Mouse (Mus musculus) midbrain, postnatal 0 days (tissue): ENCODE measurements around the gene Fam155a. TPM values are rescaled to one million over a fixed set of nuclear protein-coding genes. Genes with fewer than 3 reads are reported as not detected.
A peak's percentile ranks its signal among the peaks of the same experiment; 100 is the strongest.

ENCODE experiments used
- ATAC-seq: fragments of 200-750 bp; cut with Nextera tagmentation; 2 replicates; pipeline ENCODE4 v1.8.0; 2017; ENCODE audit warnings: moderate number of reproducible peaks, mild to moderate bottlenecking, moderate TSS enrichment, moderate library complexity; ENCODE audit not compliant: low FRiP score
- DNase-seq: peaks from one replicate; pipeline ENCODE4 v3.0.0-alpha.2; 2015; ENCODE audit warnings: low spot score
- H3K27ac ChIP-seq: fragments of 300-500 bp; sonication (generic); 2 replicates; pipeline ENCODE4 v1.5.1; 2014; ENCODE audit warnings: low read depth, mild to moderate bottlenecking, low read length, mixed read lengths
- H3K27me3 ChIP-seq: fragments of 300-500 bp; sonication (generic); 2 replicates; pipeline ENCODE4 v1.6.1; 2014; ENCODE audit warnings: low read length, control low read depth, mixed read lengths; ENCODE audit not compliant: insufficient read depth
- H3K36me3 ChIP-seq: fragments of 300-500 bp; sonication (generic); 2 replicates; pipeline ENCODE4 v1.6.1; 2014; ENCODE audit warnings: low read length, control low read depth, mixed read lengths; ENCODE audit not compliant: insufficient read depth
- H3K4me1 ChIP-seq: fragments of 300-500 bp; sonication (generic); 2 replicates; pipeline ENCODE4 v1.6.1; 2014; ENCODE audit warnings: mild to moderate bottlenecking, control low read depth, antibody characterized with exemption, low read length, mixed read lengths; ENCODE audit not compliant: insufficient read depth
- H3K4me2 ChIP-seq: fragments of 300-500 bp; sonication (generic); 2 replicates; pipeline ENCODE4 v1.6.1; 2014; ENCODE audit warnings: low read depth, mild to moderate bottlenecking, low read length, mixed read lengths; ENCODE audit not compliant: poor library complexity, severe bottlenecking
- H3K4me3 ChIP-seq: fragments of 300-500 bp; sonication (generic); 2 replicates; pipeline ENCODE4 v1.5.1; 2014; ENCODE audit warnings: low read depth, mild to moderate bottlenecking, low read length, moderate library complexity
- H3K9ac ChIP-seq: fragments of 300-500 bp; sonication (generic); replicated peaks from 2 replicates; pipeline ENCODE4 v1.6.1; 2014; ENCODE audit warnings: mild to moderate bottlenecking, low read length, moderate library complexity, mixed read lengths; ENCODE audit not compliant: poor library complexity, severe bottlenecking
- H3K9me3 ChIP-seq: fragments of 300-500 bp; sonication (generic); 2 replicates; pipeline ENCODE4 v1.6.1; 2016; ENCODE audit warnings: low read length, control low read depth
- CTCF ChIP-seq: IDR thresholded peaks from 2 replicates; pipeline ENCODE4 v1.5.1; 2016; ENCODE audit warnings: antibody characterized with exemption, mild to moderate bottlenecking
- WGBS: fragments of 180-500 bp; shearing (Covaris S2); extraction: QIAGEN DNeasy Blood & Tissue Kit; methylation state at CpG from one replicate; pipeline ENCODE4 v1.1.7; 2014; 5-methylcytosine and 5-hydroxymethylcytosine counted together
- polyA plus RNA-seq: library from polyadenylated mRNA; unstranded; fragments of >200 nt; fragmentation: Nextera tagmentation; extraction: Ambion mirVana; gene quantifications from 2 replicates; pipeline ENCODE4 v1.2.1, GENCODE M21; 2015
- total RNA-seq: library from RNA; depleted of rRNA; stranded (reverse); fragments of >200 nt; gene quantifications from 2 replicates; pipeline ENCODE4 v1.2.3, GENCODE M21; 2014

The Fam155a gene
- total and polyA plus RNA-seq, 2 experiments from 2014 or later = 39.9 to 122 TPM

- Histone ChIP-seq H3K9me3 (no peaks in the 10 kb centered on the region), H3K27ac (no peak overlapping the region), H3K27me3 (no peaks in the 10 kb centered on the region), H3K36me3 (no peaks in the 10 kb centered on the region; the same call in 1 of the 2 replicates), H3K9ac (no peak overlapping the region), H3K4me2 (no peak overlapping the region), H3K4me1 (no peaks in the 10 kb centered on the region), H3K4me3 (no peak overlapping the region)
- TF ChIP-seq CTCF = no peak
- DNase-seq (no peak), ATAC-seq (no peak)
- WGBS = 60% methylated on average over 6 of the region's 6 CpGs
Measured at GRCm38 (mm10) chr8:9500751-9501150, 270.2 kb downstream of the Fam155a start.

GRCm38 (mm10) chr8:9494225-9494598, 276.7 kb downstream of the Fam155a start:
- no peaks in the 10 kb centered on the region for H3K27me3 ChIP-seq
- no peak overlapping the region for H3K9ac ChIP-seq
- no peak for TF ChIP-seq CTCF
- H3K27ac ChIP-seq = no peak overlapping the region
- 55% methylated on average over 1 of the region's 1 CpGs for WGBS
- no peak for ATAC-seq
- no peaks in the 10 kb centered on the region for H3K36me3 ChIP-seq
- no peak for DNase-seq
- H3K4me1 ChIP-seq = no peaks in the 10 kb centered on the region; the same call in 1 of the 2 replicates
- no peak overlapping the region for H3K4me3 ChIP-seq
- no peaks in the 10 kb centered on the region for H3K9me3 ChIP-seq
- no peak overlapping the region for H3K4me2 ChIP-seq

DNA sequence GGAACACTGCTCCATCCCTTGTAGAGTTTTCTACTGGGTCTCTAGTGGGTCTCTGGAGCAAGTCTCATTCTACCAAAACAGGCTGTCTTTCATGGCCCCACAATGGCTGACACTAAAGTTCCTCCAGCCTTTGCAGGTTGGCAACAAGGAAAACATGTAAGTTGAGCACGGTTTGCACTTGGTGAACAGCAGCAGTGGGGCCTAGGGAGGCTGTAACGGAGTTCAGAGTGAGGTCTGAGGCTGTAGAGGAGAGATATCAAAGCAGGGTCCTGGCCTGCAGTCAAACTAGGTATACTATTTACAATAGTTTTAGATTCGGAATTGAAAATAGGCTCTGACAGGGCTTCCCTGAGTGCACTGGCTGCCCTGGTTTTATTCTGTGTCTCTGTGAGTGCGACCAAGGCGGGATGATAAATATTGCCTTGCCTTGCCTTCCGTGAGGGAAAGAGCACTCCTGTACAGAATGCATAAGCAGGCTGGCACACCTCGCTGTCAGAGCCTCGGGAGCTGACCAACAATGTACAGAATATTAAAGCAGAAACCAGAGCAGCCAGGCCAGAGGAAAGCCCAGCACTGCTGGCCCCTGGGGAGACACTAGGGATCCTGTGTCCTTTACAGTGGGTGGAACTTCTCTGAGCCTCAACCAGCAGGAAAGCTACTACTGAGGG, 277.3 kb downstream of the Fam155a start:
- Histone ChIP-seq H3K4me2 (no peak overlapping the region), H3K27ac (no peak overlapping the region), H3K4me1 (no peaks in the 10 kb centered on the region; the same call in 1 of the 2 replicates), H3K4me3 (no peak overlapping the region), H3K9me3 (no peaks in the 10 kb centered on the region), H3K9ac (no peak overlapping the region), H3K27me3 (no peaks in the 10 kb centered on the region), H3K36me3 (no peaks in the 10 kb centered on the region)
- WGBS = 38% methylated on average over 8 of the region's 8 CpGs
- DNase-seq = peak; percentile 42
- no peak for ATAC-seq
- no peak for TF ChIP-seq CTCF

DNA sequence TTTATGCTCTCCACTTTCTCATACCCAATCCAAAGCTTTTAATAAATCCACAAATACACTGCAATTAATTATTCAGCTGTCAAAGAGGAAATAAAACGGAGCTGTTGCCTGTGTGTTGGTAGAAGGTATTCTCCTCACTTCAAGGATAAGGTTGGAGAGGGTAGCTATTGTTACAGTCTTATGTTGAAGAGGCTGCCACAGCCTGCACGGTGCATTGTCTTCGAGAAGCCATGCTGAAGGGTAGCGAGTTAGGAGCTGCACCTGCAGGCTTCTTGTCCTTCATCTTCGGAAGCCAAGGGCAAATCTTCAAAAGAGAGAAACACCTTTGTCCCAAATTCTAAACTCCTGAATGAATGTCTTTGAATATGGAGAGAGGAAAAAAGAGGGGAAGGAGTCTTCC, 288.4 kb downstream of the Fam155a start:
- no peak for ATAC-seq
- Histone ChIP-seq H3K4me3 (no peak overlapping the region), H3K27ac (no peak overlapping the region), H3K9ac (no peak overlapping the region), H3K4me2 (no peak overlapping the region), H3K36me3 (no peaks in the 10 kb centered on the region), H3K9me3 (no peaks in the 10 kb centered on the region), H3K27me3 (no peaks in the 10 kb centered on the region), H3K4me1 (no peaks in the 10 kb centered on the region)
- peak; percentile 17 for DNase-seq
- WGBS = 41% methylated on average over 5 of the region's 5 CpGs
- TF ChIP-seq CTCF = no peak

- ATAC-seq = no peak
- DNase-seq = peak; percentile 30
Measured at GRCm38 (mm10) chr8:9471290-9471689, 299.7 kb downstream of the Fam155a start.

DNA sequence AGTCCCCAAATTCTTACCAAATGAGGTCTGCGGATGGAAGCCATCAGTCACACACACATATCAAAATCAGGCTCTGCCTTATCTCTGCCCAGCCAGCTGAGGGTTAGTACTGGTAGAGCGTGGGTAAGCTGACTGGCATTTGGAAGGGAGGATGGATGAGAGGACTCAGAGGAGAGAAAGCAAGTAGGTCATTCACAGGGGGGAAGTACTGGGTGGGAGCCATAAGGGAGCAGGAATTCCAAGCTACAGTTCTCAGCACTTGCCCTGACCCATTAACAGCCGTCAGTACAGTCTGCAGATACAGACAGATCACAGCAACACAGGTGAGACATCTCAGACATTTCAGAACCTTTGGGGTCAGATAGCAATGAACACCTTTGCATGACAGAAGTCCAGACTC, 300.8 kb downstream of the Fam155a start:
- Histone ChIP-seq H3K4me1 (peaks cover 4% of the 10 kb centered on the region; the same call in 1 of the 2 replicates), H3K4me3 (no peak overlapping the region), H3K9me3 (no peaks in the 10 kb centered on the region), H3K27ac (no peak overlapping the region), H3K36me3 (no peaks in the 10 kb centered on the region), H3K27me3 (no peaks in the 10 kb centered on the region), H3K9ac (no peak overlapping the region), H3K4me2 (no peak overlapping the region)
- no peak for ATAC-seq
- no peak for TF ChIP-seq CTCF
- WGBS = 68% methylated on average over 3 of the region's 3 CpGs
- no peak for DNase-seq

More at GRCm38 (mm10) chr8:9471290-9471689, 299.7 kb downstream of the Fam155a start:
- Histone ChIP-seq H3K9me3 (no peaks in the 10 kb centered on the region), H3K4me3 (no peak overlapping the region), H3K36me3 (no peaks in the 10 kb centered on the region), H3K4me2 (no peak overlapping the region), H3K9ac (no peak overlapping the region), H3K4me1 (peaks cover 4% of the 10 kb centered on the region; the same call in 1 of the 2 replicates), H3K27me3 (no peaks in the 10 kb centered on the region), H3K27ac (no peak overlapping the region)
- TF ChIP-seq CTCF = no peak
- WGBS = 54% methylated on average over 5 of the region's 5 CpGs
